Mouse (Mus musculus): ENCODE measurements around the gene Pias1. TPM values are rescaled to one million over a fixed set of nuclear protein-coding genes. Genes with fewer than 3 reads are reported as not detected.

The Pias1 gene
- polyA plus RNA-seq, 1 experiment from 2014 or later: 56.1 TPM

DNA sequence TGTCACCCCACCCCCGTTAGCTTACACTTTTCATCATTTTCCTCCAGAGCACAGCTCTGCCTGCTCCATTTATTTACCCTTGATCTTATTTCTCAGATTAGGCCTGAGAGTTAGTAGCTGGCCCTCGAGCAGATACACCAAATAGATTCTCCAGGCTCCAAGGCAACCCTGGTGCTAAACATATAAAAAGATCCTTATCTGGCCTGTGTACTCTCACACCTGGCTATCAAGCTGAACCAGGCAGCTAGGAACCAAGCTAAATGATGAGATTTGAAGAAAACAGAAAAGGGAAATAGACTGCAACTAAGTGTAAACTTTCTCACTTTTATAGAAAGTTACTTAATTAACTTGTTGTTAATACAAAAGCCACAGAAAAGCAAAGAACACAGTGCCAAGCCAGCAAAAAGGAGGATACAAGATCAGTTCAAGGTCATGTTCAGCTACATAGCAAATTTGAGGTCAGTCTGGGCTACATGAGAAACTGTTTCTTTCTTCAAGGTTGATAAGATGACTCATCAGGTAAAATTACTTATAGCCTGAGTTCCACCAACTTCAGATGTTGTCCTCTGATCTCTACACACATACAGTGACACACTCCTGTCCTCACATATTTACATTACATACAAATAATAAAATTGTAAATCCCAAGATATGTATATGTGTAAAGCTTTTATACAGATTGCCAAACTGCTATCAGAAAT is 52.9 kb downstream of the Pias1 start:
- Histone ChIP-seq H3K4me3 (no peak overlapping the region), H3K4me2 (replicated peaks) (no peak overlapping the region), H3K27me3 (no peaks in the 10 kb centered on the region), H3K4me1 (no peaks in the 10 kb centered on the region), H3K36me3 (no peaks in the 10 kb centered on the region), H3K27ac (no peak overlapping the region), H3K9ac (no peak overlapping the region), H3K9me3 (no peaks in the 10 kb centered on the region)
- no peak for ATAC-seq (ENCODE audit: low FRiP score, low read depth)
- 64% methylated on average over 2 of the region's 2 CpGs for WGBS

DNA sequence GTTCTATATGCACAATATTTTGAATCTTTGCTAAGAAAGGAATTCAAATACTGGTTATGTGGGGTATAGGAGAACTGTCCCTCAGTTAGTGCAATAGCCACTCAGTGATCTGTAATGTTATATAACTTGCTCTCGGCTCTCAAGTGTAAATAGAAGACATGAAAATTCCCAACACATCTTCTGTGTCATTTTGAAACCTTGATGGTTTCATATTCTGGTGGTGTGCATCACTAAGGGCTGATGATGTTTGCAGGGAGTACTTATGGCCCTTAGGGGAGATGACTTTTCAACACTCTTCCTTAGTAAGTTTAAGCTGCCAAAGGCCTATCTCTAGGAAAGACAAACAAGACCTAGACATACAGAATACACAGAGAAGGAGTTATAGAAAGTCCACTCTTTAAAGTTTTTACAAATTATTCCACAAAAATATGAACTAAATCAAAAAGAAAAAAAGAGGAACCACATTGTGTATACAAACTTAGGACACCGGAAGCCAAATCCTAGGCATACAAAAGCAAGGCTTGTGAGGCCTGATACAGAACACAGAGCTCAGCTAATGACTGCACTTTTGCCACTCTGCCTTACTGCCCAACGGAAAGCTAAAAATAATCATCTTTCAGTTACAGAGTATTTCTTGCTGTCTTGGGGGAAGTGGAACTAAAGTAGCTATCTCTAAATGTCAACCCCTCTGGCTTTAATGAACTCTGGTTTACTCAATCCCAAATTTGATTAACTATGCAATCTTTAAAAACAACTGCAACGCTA is 55.0 kb downstream of the Pias1 start:
- Histone ChIP-seq H3K9me3 (no peaks in the 10 kb centered on the region), H3K36me3 (no peaks in the 10 kb centered on the region), H3K27ac (no peak overlapping the region), H3K9ac (no peak overlapping the region), H3K4me1 (no peaks in the 10 kb centered on the region), H3K4me2 (replicated peaks) (no peak overlapping the region), H3K27me3 (no peaks in the 10 kb centered on the region), H3K4me3 (no peak overlapping the region)
- ATAC-seq (ENCODE audit: low FRiP score, low read depth): no peak
- WGBS: 87% methylated on average over 4 of the region's 4 CpGs

DNA sequence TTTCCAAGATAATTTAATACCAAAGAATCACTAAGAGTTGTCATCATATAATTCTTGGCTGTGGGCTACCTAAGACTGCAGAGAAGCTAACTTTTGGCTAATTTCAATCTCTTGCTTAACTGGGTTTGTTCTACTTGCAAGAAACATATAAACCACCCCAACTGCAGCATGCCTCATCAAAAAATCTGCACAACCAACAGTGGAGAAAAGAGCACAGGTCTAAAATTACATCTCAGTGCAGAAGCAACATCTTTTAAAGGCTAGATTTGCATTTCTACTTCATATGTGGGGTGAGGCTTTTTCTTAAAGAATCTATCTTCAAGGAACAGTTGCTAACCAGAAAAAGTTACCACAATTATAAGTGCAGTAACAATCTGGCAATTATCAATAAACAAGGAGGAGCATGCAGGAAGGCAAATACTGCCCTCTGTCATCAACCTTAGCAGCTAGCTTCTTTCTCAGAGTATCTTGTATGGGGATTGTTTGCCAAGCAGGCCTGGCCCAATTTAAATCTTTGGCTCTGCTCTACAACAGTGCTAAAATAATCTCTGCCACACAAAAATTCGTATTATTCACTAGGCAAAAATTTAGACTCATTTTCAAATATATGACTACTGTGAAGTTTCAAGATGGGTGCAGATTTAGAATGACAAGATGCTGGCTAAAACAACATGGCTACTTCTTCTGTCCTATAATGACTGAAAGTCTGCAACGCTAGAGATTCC is 62.7 kb downstream of the Pias1 start:
- no peak for ATAC-seq (ENCODE audit: low FRiP score, low read depth)
- Histone ChIP-seq H3K9ac (no peak overlapping the region), H3K4me3 (no peak overlapping the region), H3K27me3 (no peaks in the 10 kb centered on the region), H3K4me2 (replicated peaks) (no peak overlapping the region), H3K9me3 (no peaks in the 10 kb centered on the region), H3K36me3 (peaks cover 12% of the 10 kb centered on the region), H3K27ac (no peak overlapping the region), H3K4me1 (no peaks in the 10 kb centered on the region)
- WGBS: 77% methylated on average over 2 of the region's 2 CpGs

DNA sequence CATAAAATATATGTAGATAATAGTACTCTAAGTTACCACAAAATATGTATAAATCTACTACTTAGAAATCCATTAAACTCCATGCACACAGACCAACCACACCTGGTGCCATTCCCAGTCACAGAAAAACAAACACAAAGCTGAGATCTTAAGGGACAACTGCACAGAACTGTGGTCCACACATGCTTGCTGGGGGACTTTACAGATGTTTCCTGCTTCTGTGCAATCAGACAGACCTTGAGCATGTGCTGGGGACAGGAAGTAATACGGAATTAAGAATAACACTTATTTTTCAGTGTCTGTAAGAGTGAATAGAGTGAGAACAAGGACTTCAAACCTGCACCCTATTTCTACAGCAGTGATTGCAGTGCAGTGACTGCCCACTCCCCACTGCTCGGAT is 66.8 kb downstream of the Pias1 start:
- H3K4me1 ChIP-seq: no peaks in the 10 kb centered on the region
- H3K27me3 ChIP-seq: no peaks in the 10 kb centered on the region
- no peak overlapping the region for H3K4me2 ChIP-seq (replicated peaks)
- H3K9ac ChIP-seq: no peak overlapping the region
- peaks cover 4% of the 10 kb centered on the region; the same call in 1 of the 2 replicates for H3K9me3 ChIP-seq
- no peak for ATAC-seq (ENCODE audit: low FRiP score, low read depth)
- no peak overlapping the region for H3K27ac ChIP-seq
- WGBS: 72% methylated on average over 2 of the region's 2 CpGs
- peaks cover 35% of the 10 kb centered on the region for H3K36me3 ChIP-seq
- no peak overlapping the region for H3K4me3 ChIP-seq

DNA sequence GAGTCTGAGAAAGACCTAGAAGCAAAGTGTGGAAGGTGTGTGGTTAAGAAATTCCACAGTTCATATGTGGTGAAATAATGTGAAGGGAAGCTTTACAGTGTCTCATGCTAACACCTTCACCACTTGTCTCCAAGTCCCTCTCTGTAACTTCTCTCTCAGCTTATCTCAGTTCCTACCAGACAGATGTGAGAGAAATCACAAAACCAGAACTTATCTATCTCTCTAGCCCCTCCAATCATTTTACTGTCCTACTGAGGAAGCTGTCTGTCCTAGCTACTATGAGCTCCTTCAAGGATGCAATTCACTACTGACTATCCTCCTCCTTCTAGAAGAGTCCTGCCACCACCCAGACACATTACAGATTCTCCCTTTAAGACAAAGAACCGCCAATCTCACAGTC is 70.7 kb downstream of the Pias1 start:
- no peak overlapping the region for H3K4me2 ChIP-seq (replicated peaks)
- no peak for ATAC-seq (ENCODE audit: low FRiP score, low read depth)
- no peak overlapping the region for H3K27ac ChIP-seq
- peaks cover 56% of the 10 kb centered on the region for H3K36me3 ChIP-seq
- H3K9ac ChIP-seq: no peak overlapping the region
- H3K9me3 ChIP-seq: peaks cover 4% of the 10 kb centered on the region; the same call in 1 of the 2 replicates
- no peaks in the 10 kb centered on the region for H3K4me1 ChIP-seq
- no peaks in the 10 kb centered on the region for H3K27me3 ChIP-seq
- WGBS: 98% methylated on average over 1 of the region's 1 CpGs
- no peak overlapping the region for H3K4me3 ChIP-seq

DNA sequence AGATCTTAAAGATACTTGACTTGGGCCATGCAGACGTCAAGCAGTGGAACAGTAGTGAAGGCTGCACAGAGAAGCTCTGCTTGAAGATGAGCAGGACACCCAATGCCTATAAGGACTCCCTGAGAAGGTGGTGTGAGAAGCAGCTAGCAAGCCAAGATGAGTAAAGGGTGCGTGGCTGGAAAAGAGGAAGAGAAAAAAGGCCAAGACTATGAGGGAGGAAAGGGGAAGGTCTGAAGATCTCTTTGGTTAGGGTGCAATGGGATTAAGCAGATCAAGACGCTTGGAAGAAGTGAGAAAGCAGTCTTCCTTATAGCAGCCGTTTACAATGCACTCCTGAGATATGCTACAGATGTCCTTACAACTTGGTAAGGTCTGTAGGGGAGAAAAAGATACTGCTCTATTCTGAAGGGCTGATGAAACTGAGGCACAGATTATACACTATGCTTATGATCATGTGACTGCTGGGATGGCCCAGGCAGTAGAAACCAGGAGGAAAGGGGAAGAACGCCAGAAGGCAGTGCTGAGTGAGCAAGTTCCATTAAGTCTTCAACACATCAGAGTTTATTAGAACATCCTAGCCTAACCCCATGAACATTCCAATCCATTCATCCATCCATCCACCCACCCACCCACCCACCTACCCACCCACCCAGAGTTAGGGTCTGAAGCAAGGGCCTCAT is 74.2 kb downstream of the Pias1 start:
- Histone ChIP-seq H3K4me3 (no peak overlapping the region), H3K36me3 (peaks cover 60% of the 10 kb centered on the region), H3K9me3 (peaks cover 4% of the 10 kb centered on the region; the same call in 1 of the 2 replicates), H3K27ac (no peak overlapping the region), H3K27me3 (no peaks in the 10 kb centered on the region), H3K4me1 (no peaks in the 10 kb centered on the region), H3K9ac (no peak overlapping the region), H3K4me2 (replicated peaks) (no peak overlapping the region)
- no peak for ATAC-seq (ENCODE audit: low FRiP score, low read depth)
- 79% methylated on average over 5 of the region's 5 CpGs for WGBS

DNA sequence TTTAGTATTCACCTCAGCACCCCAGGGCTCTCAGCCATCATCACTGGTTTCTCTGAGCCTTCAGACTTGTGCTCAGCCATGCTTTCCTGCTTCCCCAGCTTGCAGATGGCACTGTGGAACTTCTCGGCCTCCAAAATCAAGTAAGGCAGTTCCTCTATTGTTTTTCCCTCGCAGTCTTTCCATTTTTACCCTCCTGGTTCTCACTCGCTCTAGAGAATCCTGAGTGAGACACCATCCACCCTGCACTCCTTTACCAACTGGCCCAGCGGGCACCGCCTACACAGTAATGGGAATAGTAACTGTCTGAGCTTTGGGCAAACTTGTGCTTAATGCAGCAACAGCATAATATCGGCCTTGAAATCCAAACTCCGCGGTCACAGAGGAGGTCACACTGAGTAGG is 82.7 kb downstream of the Pias1 start:
- no peak for ATAC-seq (ENCODE audit: low FRiP score, low read depth)
- no peak overlapping the region for H3K4me2 ChIP-seq (replicated peaks)
- 96% methylated on average over 8 of the region's 8 CpGs for WGBS
- H3K4me1 ChIP-seq: no peaks in the 10 kb centered on the region
- H3K27me3 ChIP-seq: no peaks in the 10 kb centered on the region
- H3K9ac ChIP-seq: no peak overlapping the region
- H3K36me3 ChIP-seq: peaks cover 38% of the 10 kb centered on the region
- peaks cover 4% of the 10 kb centered on the region; the same call in 1 of the 2 replicates for H3K9me3 ChIP-seq
- H3K4me3 ChIP-seq: no peak overlapping the region
- H3K27ac ChIP-seq: no peak overlapping the region

DNA sequence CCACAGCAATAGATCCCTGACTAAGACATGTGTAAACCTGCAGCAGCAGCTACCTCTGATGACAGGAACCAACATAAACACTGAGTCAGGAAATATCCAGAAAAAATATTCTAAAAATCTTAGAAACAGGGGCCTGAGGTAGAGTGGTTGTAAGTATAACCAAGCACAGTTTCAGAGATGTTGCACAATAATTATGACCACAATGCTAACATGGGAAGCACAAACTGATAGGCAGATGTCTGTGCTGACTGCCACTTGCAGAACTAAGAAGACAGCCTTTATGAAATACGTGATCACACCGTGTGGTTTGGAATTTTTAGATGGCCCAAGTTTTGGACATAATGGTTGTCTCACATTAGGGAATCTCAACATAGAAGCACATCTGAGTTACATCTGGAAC is 83.9 kb downstream of the Pias1 start:
- H3K9me3 ChIP-seq: peaks cover 4% of the 10 kb centered on the region; the same call in 1 of the 2 replicates
- peaks cover 34% of the 10 kb centered on the region for H3K36me3 ChIP-seq
- WGBS: 98% methylated on average over 2 of the region's 2 CpGs
- H3K9ac ChIP-seq: no peak overlapping the region
- no peaks in the 10 kb centered on the region for H3K4me1 ChIP-seq
- H3K27ac ChIP-seq: no peak overlapping the region
- H3K4me3 ChIP-seq: no peak overlapping the region
- no peaks in the 10 kb centered on the region for H3K27me3 ChIP-seq
- no peak for ATAC-seq (ENCODE audit: low FRiP score, low read depth)
- no peak overlapping the region for H3K4me2 ChIP-seq (replicated peaks)

DNA sequence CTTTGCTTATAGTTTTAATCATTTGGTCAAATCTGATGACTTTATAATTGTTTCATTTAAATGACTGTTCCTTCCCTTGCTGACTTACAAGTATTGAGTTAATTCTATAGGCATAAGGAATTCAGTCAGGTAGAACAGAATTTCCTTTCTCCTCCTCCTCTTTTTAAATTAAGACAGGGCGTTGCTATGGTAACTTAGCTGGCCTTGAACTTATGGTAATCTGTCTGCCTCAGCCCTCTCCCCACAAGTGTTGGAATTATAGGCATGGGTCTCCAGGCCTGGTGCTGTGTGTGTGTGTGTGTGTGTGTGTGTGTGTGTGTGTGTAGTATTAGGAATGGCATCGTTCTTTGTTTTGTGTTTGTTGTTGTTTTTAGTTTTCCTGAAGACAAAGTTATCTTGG is 86.0 kb downstream of the Pias1 start:
- Histone ChIP-seq H3K9me3 (peaks cover 4% of the 10 kb centered on the region; the same call in 1 of the 2 replicates), H3K4me3 (no peak overlapping the region), H3K4me2 (replicated peaks) (no peak overlapping the region), H3K4me1 (no peaks in the 10 kb centered on the region), H3K36me3 (peaks cover 45% of the 10 kb centered on the region), H3K27me3 (no peaks in the 10 kb centered on the region), H3K9ac (no peak overlapping the region), H3K27ac (no peak overlapping the region)
- 87% methylated on average over 2 of the region's 2 CpGs for WGBS
- no peak for ATAC-seq (ENCODE audit: low FRiP score, low read depth)

DNA sequence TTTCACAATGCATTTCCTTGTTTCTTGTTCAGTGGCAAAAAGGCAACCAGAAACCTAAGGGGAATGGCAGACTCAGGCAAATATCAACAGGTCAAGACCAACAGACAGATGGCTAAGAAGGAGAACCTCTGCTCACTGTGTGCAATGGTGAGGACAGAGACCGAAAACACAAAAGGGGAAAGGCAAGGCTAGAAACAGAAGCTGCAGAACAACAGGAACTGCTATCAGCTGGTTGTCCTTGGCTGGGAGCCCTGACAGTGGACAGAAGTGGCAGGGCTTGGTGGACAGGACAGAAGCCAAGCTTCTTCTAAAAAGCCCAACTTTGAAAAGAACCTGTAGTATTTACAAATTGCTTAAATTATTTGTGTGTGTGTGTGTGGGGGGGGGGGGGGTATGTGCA is 93.2 kb downstream of the Pias1 start:
- WGBS: 91% methylated on average over 1 of the region's 1 CpGs
- ATAC-seq (ENCODE audit: low FRiP score, low read depth): no peak
- no peaks in the 10 kb centered on the region for H3K9me3 ChIP-seq
- no peaks in the 10 kb centered on the region for H3K4me1 ChIP-seq
- peaks cover 64% of the 10 kb centered on the region for H3K36me3 ChIP-seq
- no peak overlapping the region for H3K9ac ChIP-seq
- no peak overlapping the region for H3K27ac ChIP-seq
- no peak overlapping the region for H3K4me2 ChIP-seq (replicated peaks)
- no peak overlapping the region for H3K4me3 ChIP-seq
- no peaks in the 10 kb centered on the region for H3K27me3 ChIP-seq

DNA sequence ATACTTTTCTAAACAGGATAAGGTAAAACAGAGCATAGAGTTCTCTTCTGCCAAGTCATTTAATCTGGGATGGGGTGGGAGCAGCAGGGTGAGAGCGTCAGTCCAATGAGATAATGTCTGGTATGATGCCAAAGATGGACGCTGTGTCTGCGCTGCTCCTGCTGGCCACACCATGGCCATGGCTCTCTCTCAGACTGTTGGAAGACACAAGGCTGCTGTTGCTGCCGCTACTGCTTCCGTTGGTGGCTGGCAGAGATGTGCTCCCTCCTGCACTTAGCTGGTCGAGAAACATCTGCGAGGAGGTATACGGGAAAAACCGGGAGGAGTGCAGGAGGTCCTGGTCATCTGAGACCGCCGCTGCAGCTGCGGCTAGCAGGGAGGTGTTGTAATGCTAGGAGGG is 105.9 kb downstream of the Pias1 start:
- ATAC-seq (ENCODE audit: low FRiP score, low read depth): no peak
- no peak overlapping the region for H3K27ac ChIP-seq
- H3K4me3 ChIP-seq: no peak overlapping the region
- no peak overlapping the region for H3K9ac ChIP-seq
- H3K4me1 ChIP-seq: peaks cover 10% of the 10 kb centered on the region
- H3K36me3 ChIP-seq: peaks cover 56% of the 10 kb centered on the region
- 77% methylated on average over 12 of the region's 12 CpGs for WGBS
- H3K4me2 ChIP-seq (replicated peaks): no peak overlapping the region
- no peaks in the 10 kb centered on the region for H3K9me3 ChIP-seq
- no peaks in the 10 kb centered on the region for H3K27me3 ChIP-seq

DNA sequence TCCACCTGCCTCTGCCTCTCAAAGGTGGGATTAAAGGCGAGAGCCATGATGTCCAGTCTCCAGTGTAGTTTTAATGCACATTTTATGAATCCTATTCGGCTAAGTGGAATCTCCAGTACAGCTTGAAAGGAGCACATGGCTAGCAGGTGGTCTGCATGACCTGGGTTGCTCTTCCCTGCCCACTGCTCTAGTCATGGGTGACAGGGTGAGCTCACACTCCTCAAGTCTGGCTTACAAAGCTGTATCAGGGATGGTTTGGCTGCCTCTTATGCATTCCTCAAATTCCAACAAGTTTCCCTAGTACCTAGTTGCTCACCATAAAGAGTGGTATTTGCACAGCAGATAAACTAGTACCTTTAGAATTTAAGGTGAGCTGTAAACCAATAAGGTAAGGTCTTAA is 109.9 kb downstream of the Pias1 start:
- peaks cover 10% of the 10 kb centered on the region for H3K4me1 ChIP-seq
- H3K27ac ChIP-seq: no peak overlapping the region
- H3K9ac ChIP-seq: no peak overlapping the region
- H3K36me3 ChIP-seq: peaks cover 23% of the 10 kb centered on the region
- H3K9me3 ChIP-seq: no peaks in the 10 kb centered on the region
- 67% methylated on average over 2 of the region's 2 CpGs for WGBS
- no peaks in the 10 kb centered on the region for H3K27me3 ChIP-seq
- H3K4me3 ChIP-seq: no peak overlapping the region
- H3K4me2 ChIP-seq (replicated peaks): no peak overlapping the region
- no peak for ATAC-seq (ENCODE audit: low FRiP score, low read depth)
